Mouse (Mus musculus): ENCODE measurements at regions not wholly inside any gene's neighbourhood (a gene's known extent, or its start where the extent isn't known, plus 50 kb on each side); places are given as distances from the start of the nearest gene placed in this dataset.
A peak's percentile ranks its signal among the peaks of the same experiment; 100 is the strongest.

DNA sequence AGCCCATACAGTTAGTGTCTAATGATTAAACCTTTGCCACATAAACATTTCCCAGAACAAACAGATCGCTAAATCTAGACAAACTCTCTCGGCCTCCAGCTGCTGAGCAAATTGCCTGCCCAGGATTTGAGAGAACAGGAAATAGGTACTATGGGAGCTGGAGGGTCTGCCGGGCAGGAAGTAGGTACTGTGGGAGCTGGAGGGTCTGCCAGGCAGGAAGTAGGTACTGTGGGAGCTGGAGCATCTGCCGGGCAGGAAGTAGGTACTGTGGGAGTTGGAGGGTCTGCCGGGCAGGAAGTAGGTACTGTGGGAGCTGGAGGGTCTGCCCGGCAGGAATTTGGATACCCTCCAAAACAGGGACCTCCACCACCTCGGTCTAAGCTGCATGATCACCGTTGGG is 277.2 kb downstream of the Spry2 start:
- Histone ChIP-seq H3K27ac (no peak overlapping the region), H3K4me3 (replicated peaks; ENCODE audit: low read length) (no peak overlapping the region), H3K27me3 (ENCODE audit: control insufficient read depth, insufficient read depth, low read length) (no peaks in the 10 kb centered on the region), H3K4me2 (replicated peaks) (no peak overlapping the region), H3K36me3 (replicated peaks; ENCODE audit: control insufficient read depth, insufficient read depth) (no peaks in the 10 kb centered on the region), H3K4me1 (replicated peaks; ENCODE audit: control insufficient read depth, insufficient read depth, low read length) (no peaks in the 10 kb centered on the region), H3K9me3 (ENCODE audit: control insufficient read depth, low read length) (no peaks in the 10 kb centered on the region), H3K9ac (no peak overlapping the region)
- DNase-seq (ENCODE audit: low spot score) (no peak), ATAC-seq (ENCODE audit: low FRiP score) (no peak)
- 89% methylated on average over 8 of the region's 8 CpGs for WGBS

DNA sequence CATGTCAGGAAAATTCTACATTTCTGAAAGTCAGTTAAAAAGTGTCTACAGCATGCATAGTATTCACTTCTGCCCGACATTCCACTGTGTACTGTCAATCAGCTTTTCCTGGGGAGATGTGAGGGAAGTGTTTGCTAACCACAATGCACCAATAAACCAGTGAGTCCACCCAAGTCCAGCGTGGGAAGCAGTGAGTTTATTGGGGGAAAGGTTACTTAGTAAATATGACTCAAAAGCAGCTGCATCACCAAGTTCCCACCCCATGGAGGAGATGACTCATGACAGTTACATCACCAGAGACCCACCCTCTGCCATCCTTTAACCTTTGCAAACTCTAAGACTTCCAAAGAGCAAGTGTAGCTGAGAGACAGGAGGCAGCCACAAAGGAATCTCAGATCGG is 280.9 kb downstream of the Spry2 start:
- no peak overlapping the region for H3K27ac ChIP-seq
- H3K36me3 ChIP-seq (replicated peaks; ENCODE audit: control insufficient read depth, insufficient read depth), result no peaks in the 10 kb centered on the region
- no peak overlapping the region for H3K9ac ChIP-seq
- 91% methylated on average over 3 of the region's 3 CpGs for WGBS
- H3K4me2 ChIP-seq (replicated peaks), result no peak overlapping the region
- no peak for ATAC-seq (ENCODE audit: low FRiP score)
- no peak for DNase-seq (ENCODE audit: low spot score)
- no peaks in the 10 kb centered on the region for H3K4me1 ChIP-seq (replicated peaks; ENCODE audit: control insufficient read depth, insufficient read depth, low read length)
- H3K9me3 ChIP-seq (ENCODE audit: control insufficient read depth, low read length), result no peaks in the 10 kb centered on the region
- no peaks in the 10 kb centered on the region for H3K27me3 ChIP-seq (ENCODE audit: control insufficient read depth, insufficient read depth, low read length)
- no peak overlapping the region for H3K4me3 ChIP-seq (replicated peaks; ENCODE audit: low read length)

DNA sequence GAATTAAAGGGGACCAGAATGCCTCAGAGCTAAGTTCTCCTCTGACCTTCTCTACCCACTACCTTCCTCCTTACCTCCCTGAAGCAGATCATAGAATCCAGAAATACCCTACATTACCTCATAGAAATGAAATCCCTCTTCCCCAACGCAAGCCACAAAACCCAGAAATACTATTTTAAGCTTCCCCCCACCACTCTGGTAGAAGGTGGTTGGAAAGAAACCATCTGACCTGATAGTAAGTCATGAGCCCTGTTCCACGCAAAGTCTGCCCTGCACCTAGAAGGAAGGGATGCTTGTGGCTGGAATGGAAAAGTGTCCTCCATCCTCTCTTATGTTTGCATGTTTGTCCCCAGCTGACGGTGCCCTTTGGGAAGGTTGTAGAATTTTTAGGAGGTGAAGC is 283.8 kb downstream of the Spry2 start:
- Histone ChIP-seq H3K9me3 (ENCODE audit: control insufficient read depth, low read length) (no peaks in the 10 kb centered on the region), H3K4me2 (replicated peaks) (no peak overlapping the region), H3K4me1 (replicated peaks; ENCODE audit: control insufficient read depth, insufficient read depth, low read length) (no peaks in the 10 kb centered on the region), H3K27ac (no peak overlapping the region), H3K27me3 (ENCODE audit: control insufficient read depth, insufficient read depth, low read length) (no peaks in the 10 kb centered on the region), H3K36me3 (replicated peaks; ENCODE audit: control insufficient read depth, insufficient read depth) (no peaks in the 10 kb centered on the region), H3K4me3 (replicated peaks; ENCODE audit: low read length) (no peak overlapping the region), H3K9ac (no peak overlapping the region)
- 92% methylated on average over 3 of the region's 3 CpGs for WGBS
- no peak for DNase-seq (ENCODE audit: low spot score)
- ATAC-seq (ENCODE audit: low FRiP score), result no peak

DNA sequence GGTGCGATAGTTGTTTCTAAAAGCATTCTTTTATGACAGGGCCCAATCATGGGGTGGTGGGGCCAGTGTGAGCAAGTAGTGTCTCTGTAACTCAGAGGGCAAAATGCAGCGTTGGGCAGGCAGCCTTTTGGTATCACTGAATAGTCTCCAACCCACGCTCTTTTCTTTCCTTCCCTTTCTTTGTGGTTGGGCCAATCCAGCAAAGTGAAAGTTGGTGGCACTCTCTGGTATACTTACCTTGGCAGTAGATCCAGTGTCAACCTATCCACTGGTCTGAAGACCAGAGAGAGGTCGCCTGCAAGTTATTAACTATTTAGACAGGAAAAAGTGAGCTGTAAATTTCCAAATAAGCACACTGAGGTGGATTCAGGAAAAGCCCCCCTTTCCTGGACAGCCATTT is 287.8 kb downstream of the Spry2 start:
- no peak overlapping the region for H3K4me2 ChIP-seq (replicated peaks)
- H3K9ac ChIP-seq, result no peak overlapping the region
- H3K27me3 ChIP-seq (ENCODE audit: control insufficient read depth, insufficient read depth, low read length), result no peaks in the 10 kb centered on the region
- ATAC-seq (ENCODE audit: low FRiP score), result no peak
- WGBS, result 84% methylated on average over 4 of the region's 4 CpGs
- H3K4me3 ChIP-seq (replicated peaks; ENCODE audit: low read length), result no peak overlapping the region
- no peaks in the 10 kb centered on the region for H3K36me3 ChIP-seq (replicated peaks; ENCODE audit: control insufficient read depth, insufficient read depth)
- no peaks in the 10 kb centered on the region for H3K4me1 ChIP-seq (replicated peaks; ENCODE audit: control insufficient read depth, insufficient read depth, low read length)
- no peak for DNase-seq (ENCODE audit: low spot score)
- H3K27ac ChIP-seq, result no peak overlapping the region
- no peaks in the 10 kb centered on the region for H3K9me3 ChIP-seq (ENCODE audit: control insufficient read depth, low read length)

DNA sequence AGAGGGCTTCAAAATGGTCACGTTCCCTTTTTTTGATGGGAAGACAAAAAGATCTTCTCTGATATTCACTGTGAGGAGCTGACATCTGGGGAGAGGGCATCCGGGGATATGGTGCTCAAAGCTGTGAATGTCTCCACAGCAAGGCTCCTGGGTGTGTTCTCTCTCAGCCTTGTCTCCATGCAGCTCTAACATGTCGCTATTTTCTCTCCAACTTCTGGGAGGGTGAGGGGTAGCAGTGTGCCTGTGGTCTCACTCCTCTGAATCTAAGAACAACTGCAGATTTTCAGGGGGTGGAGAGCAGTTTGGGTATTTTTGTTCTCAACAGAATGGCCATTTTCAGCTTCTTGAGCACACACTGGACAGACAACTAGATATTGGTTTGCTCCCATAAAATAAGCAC is 290.1 kb downstream of the Spry2 start:
- no peak for DNase-seq (ENCODE audit: low spot score)
- H3K4me2 ChIP-seq (replicated peaks), result no peak overlapping the region
- WGBS, result 79% methylated on average over 3 of the region's 3 CpGs
- no peak overlapping the region for H3K4me3 ChIP-seq (replicated peaks; ENCODE audit: low read length)
- no peaks in the 10 kb centered on the region for H3K27me3 ChIP-seq (ENCODE audit: control insufficient read depth, insufficient read depth, low read length)
- no peak for ATAC-seq (ENCODE audit: low FRiP score)
- no peaks in the 10 kb centered on the region for H3K9me3 ChIP-seq (ENCODE audit: control insufficient read depth, low read length)
- no peak overlapping the region for H3K9ac ChIP-seq
- H3K27ac ChIP-seq, result no peak overlapping the region
- H3K4me1 ChIP-seq (replicated peaks; ENCODE audit: control insufficient read depth, insufficient read depth, low read length), result no peaks in the 10 kb centered on the region
- no peaks in the 10 kb centered on the region for H3K36me3 ChIP-seq (replicated peaks; ENCODE audit: control insufficient read depth, insufficient read depth)

DNA sequence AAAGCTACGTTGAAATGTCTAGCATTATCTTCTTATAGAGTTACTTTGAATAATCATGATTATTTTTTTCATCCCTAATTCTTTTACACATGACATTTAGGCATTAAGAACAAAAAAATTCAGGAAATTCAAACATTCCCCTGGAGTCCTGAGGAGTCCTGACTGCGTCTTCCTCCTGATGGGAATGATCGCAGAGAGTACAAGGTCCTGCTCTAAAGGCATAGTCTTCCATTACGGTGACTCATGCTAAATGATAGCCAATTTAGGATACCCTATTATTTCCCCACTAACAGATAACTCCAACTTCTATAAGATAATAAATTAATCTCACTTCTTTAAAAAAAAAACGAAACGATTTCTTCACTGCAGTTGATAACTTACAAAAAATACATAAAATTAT is 292.2 kb downstream of the Spry2 start:
- Histone ChIP-seq H3K36me3 (replicated peaks; ENCODE audit: control insufficient read depth, insufficient read depth) (no peaks in the 10 kb centered on the region), H3K4me2 (replicated peaks) (no peak overlapping the region), H3K4me3 (replicated peaks; ENCODE audit: low read length) (no peak overlapping the region), H3K27me3 (ENCODE audit: control insufficient read depth, insufficient read depth, low read length) (no peaks in the 10 kb centered on the region), H3K4me1 (replicated peaks; ENCODE audit: control insufficient read depth, insufficient read depth, low read length) (no peaks in the 10 kb centered on the region), H3K27ac (no peak overlapping the region), H3K9me3 (ENCODE audit: control insufficient read depth, low read length) (no peaks in the 10 kb centered on the region), H3K9ac (no peak overlapping the region)
- WGBS, result 97% methylated on average over 6 of the region's 6 CpGs
- ATAC-seq (ENCODE audit: low FRiP score), result no peak
- no peak for DNase-seq (ENCODE audit: low spot score)

DNA sequence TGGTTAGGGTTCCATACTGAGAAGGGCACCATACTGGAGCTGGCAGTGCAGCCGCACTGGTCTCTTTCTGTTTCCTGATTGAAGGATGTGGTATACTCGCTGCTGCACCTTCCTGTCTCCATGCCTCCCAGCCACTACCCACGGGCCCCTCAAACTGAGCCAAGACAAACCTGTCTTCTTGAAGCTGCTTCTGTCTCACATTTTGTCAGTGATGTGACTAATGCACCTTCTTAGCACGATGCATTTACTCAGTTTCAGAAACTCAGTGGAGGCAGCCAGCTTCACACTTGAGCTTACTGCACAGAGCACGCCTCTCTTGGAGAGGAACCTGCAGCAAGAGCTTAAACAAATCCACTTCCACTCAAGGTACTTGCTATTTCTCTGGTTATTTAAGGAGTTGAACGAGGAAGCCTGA is 293.6 kb downstream of the Spry2 start:
- Histone ChIP-seq H3K27me3 (ENCODE audit: control insufficient read depth, insufficient read depth, low read length) (no peaks in the 10 kb centered on the region), H3K9me3 (ENCODE audit: control insufficient read depth, low read length) (no peaks in the 10 kb centered on the region), H3K4me3 (replicated peaks; ENCODE audit: low read length) (no peak overlapping the region), H3K9ac (no peak overlapping the region), H3K4me1 (replicated peaks; ENCODE audit: control insufficient read depth, insufficient read depth, low read length) (no peaks in the 10 kb centered on the region), H3K36me3 (replicated peaks; ENCODE audit: control insufficient read depth, insufficient read depth) (no peaks in the 10 kb centered on the region), H3K4me2 (replicated peaks) (no peak overlapping the region), H3K27ac (no peak overlapping the region)
- DNase-seq (ENCODE audit: low spot score) (no peak), ATAC-seq (ENCODE audit: low FRiP score) (no peak)
- WGBS, result 83% methylated on average over 6 of the region's 6 CpGs

DNA sequence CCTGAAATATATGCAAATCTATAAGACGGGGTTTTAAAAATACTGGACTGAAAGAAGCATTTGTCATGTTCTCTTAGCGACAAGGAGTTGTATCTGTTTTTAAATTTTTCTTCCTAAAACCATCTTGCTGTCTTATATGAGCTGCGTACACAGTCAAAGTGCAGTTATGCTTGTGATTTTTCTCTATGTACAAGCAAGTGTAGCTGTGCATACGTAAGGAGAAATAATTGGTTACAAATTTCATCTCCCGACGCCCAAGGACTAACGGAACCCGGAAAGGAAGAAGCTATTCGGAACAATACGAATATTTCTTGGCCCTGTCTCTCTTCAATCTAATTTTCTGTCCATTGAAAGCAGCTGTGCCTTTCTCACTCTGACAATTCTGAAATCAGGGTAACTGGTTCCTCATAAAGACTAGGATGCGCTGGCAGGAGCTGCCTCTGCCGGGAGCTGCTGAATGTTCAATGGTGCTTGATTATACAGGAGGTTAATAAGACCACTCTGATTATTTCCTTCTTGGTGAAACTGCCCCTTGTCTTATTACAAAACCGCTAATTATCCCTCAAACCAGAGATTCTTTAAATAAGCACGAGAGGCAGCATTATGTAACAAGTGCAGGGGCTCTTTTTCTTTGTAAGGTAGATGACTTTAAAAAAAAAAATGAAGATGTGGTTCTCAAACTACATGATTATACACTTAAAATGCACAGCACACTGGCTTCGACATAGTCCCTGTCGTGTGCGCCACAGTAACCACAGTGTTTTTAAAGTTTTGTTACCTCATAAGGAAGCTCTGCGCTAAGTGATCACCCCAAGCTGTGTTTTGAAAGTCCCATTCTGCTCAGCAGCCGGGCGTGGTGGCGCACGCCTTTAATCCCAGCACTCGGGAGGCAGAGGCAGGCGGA is 296.8 kb downstream of the Spry2 start:
- DNase-seq (ENCODE audit: low spot score), result no peak
- Histone ChIP-seq H3K36me3 (replicated peaks; ENCODE audit: control insufficient read depth, insufficient read depth) (no peaks in the 10 kb centered on the region), H3K9ac (no peak overlapping the region), H3K4me2 (replicated peaks) (no peak overlapping the region), H3K4me1 (replicated peaks; ENCODE audit: control insufficient read depth, insufficient read depth, low read length) (no peaks in the 10 kb centered on the region), H3K27me3 (ENCODE audit: control insufficient read depth, insufficient read depth, low read length) (no peaks in the 10 kb centered on the region), H3K9me3 (ENCODE audit: control insufficient read depth, low read length) (no peaks in the 10 kb centered on the region), H3K27ac (peak overlapping the region; percentile 43; the same call in 1 of the 2 replicates), H3K4me3 (replicated peaks; ENCODE audit: low read length) (no peak overlapping the region)
- WGBS, result 80% methylated on average over 24 of the region's 24 CpGs
- ATAC-seq (ENCODE audit: low FRiP score), result no peak

DNA sequence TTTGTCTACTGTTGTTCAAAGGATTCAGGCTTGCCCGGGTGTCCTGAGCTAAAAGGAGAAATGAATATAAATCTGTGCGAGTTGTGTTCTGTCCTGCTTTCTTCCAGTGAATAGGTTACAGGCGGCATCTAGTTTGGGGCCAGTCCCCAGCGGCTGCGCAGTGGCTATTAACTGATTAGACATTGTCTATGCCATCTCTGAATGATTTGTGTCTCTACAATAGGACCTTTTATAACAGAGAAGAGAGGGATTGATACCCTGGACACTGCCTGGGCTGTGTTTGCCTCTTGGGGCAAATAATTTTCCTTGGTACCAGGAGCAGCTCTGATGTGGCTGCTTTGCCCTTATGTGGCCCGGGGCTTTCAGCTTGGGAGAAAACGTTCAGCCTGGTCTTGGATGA is 306.9 kb downstream of the Spry2 start:
- Histone ChIP-seq H3K9ac (no peak overlapping the region), H3K4me1 (replicated peaks; ENCODE audit: control insufficient read depth, insufficient read depth, low read length) (peaks cover 5% of the 10 kb centered on the region; the same call in 1 of the 2 replicates), H3K4me2 (replicated peaks) (no peak overlapping the region), H3K27me3 (ENCODE audit: control insufficient read depth, insufficient read depth, low read length) (no peaks in the 10 kb centered on the region), H3K9me3 (ENCODE audit: control insufficient read depth, low read length) (no peaks in the 10 kb centered on the region), H3K36me3 (replicated peaks; ENCODE audit: control insufficient read depth, insufficient read depth) (no peaks in the 10 kb centered on the region), H3K27ac (peak overlapping the region; percentile 76), H3K4me3 (replicated peaks; ENCODE audit: low read length) (no peak overlapping the region)
- ATAC-seq (ENCODE audit: low FRiP score), result no peak
- DNase-seq (ENCODE audit: low spot score), result no peak
- whole genome bisulfite sequencing, result 60% methylated on average over 7 of the region's 7 CpGs

Measured in hindbrain, embryonic 14.5 days (tissue).